Mouse (Mus musculus) spleen, adult 2 months (tissue): ENCODE data around the gene Hist1h4k. TPM values are rescaled to one million over a fixed set of nuclear protein-coding genes. Genes with fewer than 3 reads are reported as not detected.
"Not testable (repeated sequence)": the region's sequence is repeated elsewhere in the genome, so short reads cannot be mapped to it uniquely, and the experiment has no call there.

Experiments
- DNase-seq, 2 experiments: peaks; one replicate each; pipeline versions ENCODE4 v3.0.0 to v3.0.0-alpha.2; 2012 to 2021; ENCODE audit warnings: low spot score in 2 of 2, low read depth in 1 of 2
- H3K27ac ChIP-seq: fragments of 200-500 bp; 2 replicates; pipeline ENCODE4 v1.5.1; 2012; ENCODE audit warnings: low read length, inconsistent platforms; ENCODE audit not compliant: insufficient read depth
- H3K27me3 ChIP-seq: fragments of 200-500 bp; 2 replicates; pipeline ENCODE4 v1.6.1; 2012; ENCODE audit warnings: mild to moderate bottlenecking, moderate library complexity, low read length, inconsistent platforms; ENCODE audit not compliant: control insufficient read depth, insufficient read depth
- H3K36me3 ChIP-seq: fragments of 200-500 bp; 2 replicates; pipeline ENCODE4 v1.6.1; 2012; ENCODE audit warnings: mild to moderate bottlenecking, low read length, inconsistent platforms; ENCODE audit not compliant: control insufficient read depth, insufficient read depth
- H3K4me1 ChIP-seq: fragments of 200-500 bp; 2 replicates; pipeline ENCODE4 v1.6.1; 2011; ENCODE audit warnings: inconsistent platforms; ENCODE audit not compliant: control insufficient read depth, insufficient read depth, insufficient read length
- H3K4me3 ChIP-seq: fragments of 200-500 bp; 2 replicates; pipeline ENCODE4 v1.5.1; 2011; ENCODE audit warnings: mild to moderate bottlenecking, inconsistent platforms; ENCODE audit not compliant: insufficient read depth, insufficient read length; ENCODE audit errors: extremely low read depth
- CTCF ChIP-seq: fragments of 200-500 bp; IDR thresholded peaks from 2 replicates; pipeline ENCODE4 v1.5.1; 2011; ENCODE audit warnings: mild to moderate bottlenecking, inconsistent platforms; ENCODE audit not compliant: insufficient read depth, insufficient read length, insufficient replicate concordance; ENCODE audit errors: extremely low read depth
- POLR2A ChIP-seq: fragments of 200-500 bp; IDR thresholded peaks from 2 replicates; pipeline ENCODE4 v1.6.1; 2011; ENCODE audit warnings: low read depth, low read length, inconsistent platforms
- WGBS: fragments of 180-500 bp; shearing (Covaris S2); methylation state at CpG from one replicate; pipeline ENCODE4 v1.1.7; 2018; 5-methylcytosine and 5-hydroxymethylcytosine counted together
- polyA plus RNA-seq: library from polyadenylated mRNA; depleted of rRNA; stranded (reverse); fragments of >200 nt; gene quantifications from 2 replicates; pipeline ENCODE4 v1.2.3, GENCODE M21; 2012

Hist1h4k gene
- polyA plus RNA-seq, 1 experiment, result 92.4 TPM

DNA sequence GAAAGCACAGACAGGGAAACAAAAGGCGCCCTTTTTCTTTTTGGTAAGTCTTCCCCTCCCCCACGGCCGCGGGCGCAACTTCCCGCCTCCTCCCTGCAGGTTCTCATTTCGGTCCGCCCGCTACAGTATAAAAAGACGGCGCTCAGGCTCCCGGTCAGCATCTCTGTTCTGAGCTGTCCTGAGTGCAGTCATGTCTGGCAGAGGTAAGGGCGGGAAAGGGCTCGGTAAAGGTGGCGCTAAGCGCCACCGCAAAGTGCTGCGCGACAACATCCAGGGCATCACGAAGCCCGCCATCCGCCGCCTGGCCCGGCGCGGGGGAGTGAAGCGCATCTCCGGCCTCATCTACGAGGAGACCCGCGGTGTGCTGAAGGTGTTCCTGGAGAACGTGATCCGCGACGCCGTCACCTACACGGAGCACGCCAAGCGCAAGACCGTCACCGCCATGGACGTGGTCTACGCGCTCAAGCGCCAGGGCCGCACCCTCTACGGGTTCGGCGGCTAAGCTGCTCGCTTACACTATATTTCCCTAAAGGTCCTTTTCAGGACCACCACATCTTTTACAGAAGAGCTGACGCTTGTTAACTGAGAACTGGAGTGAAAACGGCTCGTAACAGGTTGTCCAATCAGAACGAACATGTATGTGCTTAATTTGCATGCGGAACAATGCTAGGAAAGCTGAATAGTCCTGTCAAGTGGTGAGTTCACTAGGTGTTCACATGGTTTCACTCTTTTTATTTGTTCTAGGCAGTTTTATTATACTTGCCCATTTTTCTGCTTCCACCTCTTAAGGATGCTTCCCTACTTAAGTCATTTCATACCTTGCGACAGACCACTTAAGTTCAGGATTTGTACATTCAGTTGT lies 15.2 kb downstream of the Hist1h4k start, which contains the start of gene Hist1h4j:
Gene Hist1h4j (plus strand): TSS at position 159 of the 862 bp plus-strand sequence.
- not testable (repeated sequence) for H3K27me3 ChIP-seq, H3K4me1 ChIP-seq, H3K36me3 ChIP-seq
- H3K27ac ChIP-seq, result peak within 1 kb of the TSS; percentile 78
- under 1% methylated on average over 50 of the region's 56 CpGs for WGBS
- peak within 1 kb of the TSS; percentile 55 for H3K4me3 ChIP-seq
- peak in 1 of 2 experiments; percentile 68 for DNase-seq
- peak; percentile 55 for TF ChIP-seq POLR2A

DNA sequence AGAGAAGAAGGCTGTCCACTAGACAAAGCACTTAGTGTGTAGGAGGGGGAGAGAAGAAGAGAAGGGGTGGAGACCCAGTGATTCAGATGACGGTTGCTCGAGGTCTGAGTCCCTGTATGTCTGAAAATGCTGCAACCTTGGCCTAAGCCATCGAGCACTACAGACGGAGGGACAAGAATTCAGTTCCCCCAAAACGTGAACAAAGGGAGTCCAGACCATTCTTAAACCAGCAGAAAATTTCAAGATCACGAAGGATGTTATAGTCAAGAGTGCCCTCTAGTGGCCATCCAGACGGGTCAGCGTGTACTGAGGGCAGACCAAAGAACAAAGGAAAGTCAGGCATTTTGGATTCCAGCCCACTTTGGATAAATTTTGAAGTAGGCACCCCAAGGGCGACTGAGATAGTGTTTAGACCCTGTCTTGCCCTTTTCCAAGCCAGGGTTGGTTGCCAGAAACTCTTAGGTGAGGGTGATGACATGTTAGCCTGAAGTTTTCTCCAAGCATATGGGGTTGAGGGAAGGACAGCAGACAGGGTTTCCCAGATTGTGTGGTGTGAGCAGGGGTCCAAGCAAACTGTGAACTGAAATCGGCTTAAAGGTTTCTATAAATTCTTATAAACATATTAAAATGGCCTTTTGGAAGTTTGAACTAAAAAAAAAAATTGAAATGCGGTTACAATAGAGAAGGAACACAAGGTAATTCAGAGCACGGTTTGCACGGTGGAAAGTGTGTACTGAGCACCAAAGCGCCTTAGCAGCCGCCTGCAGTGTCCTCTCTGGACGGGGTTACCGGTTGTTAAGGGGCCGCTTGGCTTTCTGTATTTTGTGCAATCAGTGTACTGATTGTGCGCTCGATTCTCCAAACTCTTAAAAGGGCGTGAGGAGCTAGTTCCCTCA lies 16.0 kb downstream of the Hist1h4k start:
- WGBS, result under 1% methylated on average over 21 of the region's 21 CpGs
- Histone ChIP-seq H3K27me3 (no peaks in the 10 kb centered on the region), H3K4me1 (no peaks in the 10 kb centered on the region), H3K4me3 (peak overlapping the region; percentile 55), H3K27ac (peak overlapping the region; percentile 78), H3K36me3 (no peaks in the 10 kb centered on the region)
- peak; percentile 64 to 70 for DNase-seq
- no peak for TF ChIP-seq POLR2A
- peak; percentile 57; the same call in 1 of the 2 replicates for TF ChIP-seq CTCF

DNA sequence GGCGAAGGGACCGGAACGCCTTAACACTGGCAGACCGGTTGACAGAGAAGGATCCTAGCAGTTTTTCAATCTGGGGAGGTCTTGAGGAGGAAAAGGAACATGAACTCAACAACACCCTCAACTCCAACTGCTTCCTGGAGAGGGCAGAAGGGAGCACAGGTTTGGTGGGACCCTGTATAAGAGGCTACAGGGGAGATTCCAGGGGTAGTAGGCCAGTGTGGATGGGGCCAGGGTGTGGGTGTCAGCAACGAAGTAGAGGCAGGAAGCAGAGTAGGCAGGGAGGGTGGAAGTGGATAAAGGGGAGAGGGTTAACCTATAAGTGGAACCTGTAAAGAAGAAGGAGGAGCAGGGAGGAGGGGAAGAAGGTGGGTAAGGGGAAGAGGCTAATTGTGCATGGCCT lies 16.8 kb downstream of the Hist1h4k start:
- TF ChIP-seq POLR2A (no peak), CTCF (no peak)
- H3K4me3 ChIP-seq, result no peak overlapping the region
- 87% methylated on average over 5 of the region's 5 CpGs for WGBS
- H3K36me3 ChIP-seq, result no peaks in the 10 kb centered on the region
- no peak for DNase-seq
- H3K4me1 ChIP-seq, result no peaks in the 10 kb centered on the region
- H3K27ac ChIP-seq, result no peak overlapping the region
- H3K27me3 ChIP-seq, result no peaks in the 10 kb centered on the region

DNA sequence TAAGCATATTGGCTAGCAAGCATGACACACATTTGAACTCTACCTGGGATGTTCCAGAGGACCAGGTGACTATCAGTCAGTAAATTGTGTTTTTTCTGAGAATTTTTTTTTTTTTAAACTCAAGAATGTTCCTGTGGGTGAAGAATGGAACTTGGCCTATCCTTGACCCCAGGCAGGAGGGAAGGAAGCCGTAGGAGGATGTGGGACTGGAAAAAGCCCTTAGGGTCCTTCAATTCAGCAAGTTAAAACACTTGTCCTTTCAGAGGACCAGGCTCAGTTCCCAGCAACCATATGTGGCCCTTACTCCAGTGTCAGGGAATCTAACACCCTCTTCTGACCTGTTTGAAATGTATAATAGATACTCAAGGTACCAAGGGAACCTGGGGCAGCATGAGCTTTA lies 20.8 kb downstream of the Hist1h4k start:
- Histone ChIP-seq H3K27me3 (no peaks in the 10 kb centered on the region), H3K4me1 (no peaks in the 10 kb centered on the region), H3K4me3 (no peak overlapping the region), H3K36me3 (no peaks in the 10 kb centered on the region), H3K27ac (no peak overlapping the region)
- DNase-seq, result no peak
- 63% methylated on average over 1 of the region's 1 CpGs for WGBS
- no peak for TF ChIP-seq POLR2A
- TF ChIP-seq CTCF, result no peak

DNA sequence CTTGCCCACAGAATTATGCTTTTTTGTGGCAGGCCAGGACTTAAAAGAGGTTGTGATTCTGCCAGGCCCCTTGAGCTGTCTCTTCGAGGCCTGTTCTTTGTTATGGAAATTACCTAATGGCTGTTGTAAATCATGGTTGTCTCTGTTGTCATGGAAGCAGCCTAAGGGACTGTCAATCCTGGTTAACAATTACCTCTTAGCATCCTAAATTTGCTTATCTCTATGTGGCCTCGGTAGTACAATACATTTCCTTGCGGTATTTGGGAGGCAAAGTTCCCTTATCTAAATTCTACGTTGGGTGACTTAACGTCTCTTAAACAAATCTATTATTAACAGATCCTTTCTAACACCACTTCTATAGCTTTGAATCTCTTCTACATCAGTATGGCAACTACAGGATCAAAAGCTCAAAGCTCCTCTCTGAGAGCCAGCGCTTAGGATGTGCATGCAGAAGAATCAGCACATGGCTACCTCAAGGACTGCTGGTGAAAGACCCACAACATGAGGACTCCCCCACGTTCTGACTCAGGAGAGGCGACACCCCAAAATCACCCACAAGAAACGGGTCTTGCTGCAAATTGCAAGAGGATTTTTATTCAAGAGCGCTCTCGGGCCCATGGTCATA lies 22.2 kb downstream of the Hist1h4k start:
- no peaks in the 10 kb centered on the region for H3K4me1 ChIP-seq
- no peak for DNase-seq
- TF ChIP-seq POLR2A (no peak), CTCF (no peak)
- no peak overlapping the region for H3K27ac ChIP-seq
- H3K27me3 ChIP-seq, result no peaks in the 10 kb centered on the region
- H3K4me3 ChIP-seq, result no peak overlapping the region
- no peaks in the 10 kb centered on the region for H3K36me3 ChIP-seq
- WGBS, result 86% methylated on average over 11 of the region's 11 CpGs

DNA sequence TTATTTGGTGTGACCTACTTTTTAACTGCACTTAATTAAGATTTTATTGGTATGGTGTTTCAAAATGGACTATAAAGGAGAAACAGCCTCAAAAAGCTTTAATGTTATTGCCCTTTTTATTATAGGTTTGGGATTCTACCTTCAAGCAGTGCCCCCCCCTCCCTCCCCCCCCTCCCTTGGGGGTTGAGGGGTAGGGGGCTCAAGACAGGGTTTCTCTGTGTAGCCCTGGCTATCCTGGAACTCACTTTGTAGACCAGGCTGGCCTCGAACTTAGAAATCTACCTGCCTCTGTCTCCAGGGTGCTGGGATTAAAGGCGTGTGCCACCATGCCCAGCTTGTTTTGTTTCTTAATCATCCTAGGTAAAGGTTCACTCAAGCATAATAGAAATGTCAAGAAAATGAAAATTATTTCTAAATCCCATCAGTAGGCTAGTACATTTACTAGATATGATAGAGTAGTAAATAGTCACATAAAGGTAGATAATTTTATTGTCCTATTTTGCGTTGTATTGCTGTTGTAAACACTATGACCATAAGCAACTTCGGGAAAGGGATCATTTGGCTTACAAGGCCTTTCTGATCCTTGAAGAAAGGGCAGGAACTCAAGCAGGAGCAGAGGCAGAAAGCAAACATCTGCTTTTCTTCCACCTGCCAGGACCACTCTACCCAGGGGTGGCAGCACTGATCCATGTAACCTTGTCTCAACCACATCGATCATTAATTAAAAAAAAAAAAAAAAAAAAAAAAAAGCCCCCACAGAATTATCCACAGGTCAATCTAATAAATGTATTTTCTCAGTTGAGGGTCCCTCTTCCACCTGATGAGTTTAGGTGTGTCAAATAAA lies 27.1 kb downstream of the Hist1h4k start:
- WGBS, result 55% methylated on average over 5 of the region's 5 CpGs
- H3K27me3 ChIP-seq, result no peaks in the 10 kb centered on the region
- no peaks in the 10 kb centered on the region for H3K36me3 ChIP-seq
- H3K4me3 ChIP-seq, result no peak overlapping the region
- no peak overlapping the region for H3K27ac ChIP-seq
- no peak for DNase-seq
- H3K4me1 ChIP-seq, result peaks cover 6% of the 10 kb centered on the region; the same call in 1 of the 2 replicates
- TF ChIP-seq CTCF (no peak), POLR2A (no peak)
